In genomic region chr17:66065115-66065514, GRCm38 (mm10) we compare ENCODE assay signal across 9 mouse cellular contexts.
"Had no signal": no experiment of that assay in that cellular context is flagged by ENCODE, and none has a peak within 500 bp of the region (broad histone marks: within the 10 kb centered on the region; RNA-seq: fewer than 3 reads in every experiment).

No protein-coding gene starts in this region.

- ATAC-seq: midbrain, embryonic 13.5 days; midbrain, embryonic 15.5 days had no signal

- DNase-seq: lung, adult 18-20 months; lung, embryonic 14.5 days; lung, postnatal 10 days; right cerebral cortex, postnatal 14 days; thymus, adult 2 months; thymus, postnatal 25 days; thymus, postnatal 4 days had no signal
